Mouse (Mus musculus) myocyte (in vitro differentiated cells): ENCODE data around the gene Clip1. TPM values are rescaled to one million over a fixed set of nuclear protein-coding genes. Genes with fewer than 3 reads are reported as not detected.

Experiments used
- H3K27me3 ChIP-seq: one replicate; pipeline ENCODE4 v1.6.1; 2011; ENCODE audit not compliant: control insufficient read depth, insufficient read depth, insufficient read length
- H3K36me3 ChIP-seq: one replicate; pipeline ENCODE4 v1.6.1; 2011; ENCODE audit not compliant: control insufficient read depth, insufficient read depth
- H3K4me2 ChIP-seq: one replicate; pipeline ENCODE4 v1.6.1; 2011; ENCODE audit warnings: low read depth, control low read depth
- H3K4me3 ChIP-seq: one replicate; pipeline ENCODE4 v1.5.1; 2011; ENCODE audit warnings: mild to moderate bottlenecking, control low read depth, moderate library complexity
- H3K79me2 ChIP-seq: one replicate; pipeline ENCODE4 v1.6.1; 2011; ENCODE audit not compliant: control insufficient read depth, insufficient read depth
- H3ac ChIP-seq: one replicate; pipeline ENCODE4 v1.6.1; 2011; ENCODE audit not compliant: control insufficient read depth, insufficient read length
- CEBPB ChIP-seq: IDR thresholded peaks from 2 replicates; pipeline ENCODE4 v1.6.1; 2011; ENCODE audit warnings: mild to moderate bottlenecking, moderate library complexity; ENCODE audit not compliant: poor library complexity, insufficient read depth, severe bottlenecking
- E2F4 ChIP-seq: IDR thresholded peaks from one replicate; pipeline ENCODE4 v1.6.1; 2011; ENCODE audit warnings: mild to moderate bottlenecking, control low read depth, moderate library complexity; ENCODE audit not compliant: insufficient read depth
- MAX ChIP-seq: IDR thresholded peaks from one replicate; pipeline ENCODE4 v1.6.1; 2011; ENCODE audit warnings: low read depth, mild to moderate bottlenecking, control low read depth
- MYOD1 ChIP-seq, 3 experiments: IDR thresholded peaks; one replicate each; pipeline ENCODE4 v1.6.1; 2011; ENCODE audit warnings: control low read depth in 2 of 3, low read depth in 2 of 3, mild to moderate bottlenecking in 2 of 3, moderate library complexity in 1 of 3; ENCODE audit not compliant: insufficient read length in 2 of 3, control insufficient read depth in 1 of 3
- MYOG ChIP-seq, 3 experiments: IDR thresholded peaks; one replicate each; pipeline ENCODE4 v1.6.1; 2011; ENCODE audit warnings: control low read depth in 2 of 3, low read depth in 2 of 3, mild to moderate bottlenecking in 2 of 3; ENCODE audit not compliant: insufficient read length in 2 of 3, control insufficient read depth in 1 of 3, insufficient read depth in 1 of 3
- POLR2A ChIP-seq: IDR thresholded peaks from one replicate; pipeline ENCODE4 v1.6.1; 2011; ENCODE audit warnings: low read depth, mild to moderate bottlenecking, control low read depth, moderate library complexity; ENCODE audit not compliant: insufficient read length
- POLR2AphosphoS2 ChIP-seq: IDR thresholded peaks from one replicate; pipeline ENCODE4 v1.6.1; 2011; ENCODE audit warnings: low read depth, control low read depth; ENCODE audit not compliant: insufficient read length
- REST ChIP-seq: IDR thresholded peaks from one replicate; pipeline ENCODE4 v1.6.1; 2011; ENCODE audit warnings: mild to moderate bottlenecking, control low read depth, moderate library complexity; ENCODE audit not compliant: insufficient read depth, insufficient read length
- SRF ChIP-seq: IDR thresholded peaks from one replicate; pipeline ENCODE4 v1.6.1; 2011; ENCODE audit warnings: low read depth; ENCODE audit not compliant: control insufficient read depth, insufficient read length
- TCF12 ChIP-seq: IDR thresholded peaks from one replicate; pipeline ENCODE4 v1.6.1; 2011; ENCODE audit warnings: mild to moderate bottlenecking, control low read depth; ENCODE audit not compliant: poor library complexity, insufficient read depth, severe bottlenecking
- TCF3 ChIP-seq: IDR thresholded peaks from one replicate; pipeline ENCODE4 v1.6.1; 2011; ENCODE audit warnings: low read depth, control low read depth; ENCODE audit not compliant: insufficient read length
- USF1 ChIP-seq: IDR thresholded peaks from one replicate; pipeline ENCODE4 v1.6.1; 2011; ENCODE audit warnings: low read depth, mild to moderate bottlenecking, control low read depth, moderate library complexity
- polyA plus RNA-seq: library from polyadenylated mRNA; unstranded; fragments of >200 nt; fragmentation: generic; extraction: Trizol; gene quantifications from one replicate; pipeline ENCODE4 v1.2.1, GENCODE M21; 2012; ENCODE audit warnings: missing spikeins

Clip1 gene
- polyA plus RNA-seq, 1 experiment = 17.5 TPM

- Histone ChIP-seq H3ac (no peak overlapping the region), H3K4me3 (no peak overlapping the region), H3K79me2 (no peaks in the 10 kb centered on the region), H3K36me3 (peaks cover 21% of the 10 kb centered on the region), H3K27me3 (no peaks in the 10 kb centered on the region), H3K4me2 (no peak overlapping the region)
- TF ChIP-seq MYOD1 (IDR thresholded peaks at IDR 0.05; ENCODE audit: control insufficient read depth in 1 of 3, insufficient read length in 2 of 3, low read depth in 2 of 3) (no peak), CEBPB (no peak), TCF3 (no peak), REST (no peak), MAX (no peak), SRF (no peak), MYOG (IDR thresholded peaks at IDR 0.05; ENCODE audit: control insufficient read depth in 1 of 3, insufficient read depth in 1 of 3, insufficient read length in 2 of 3, low read depth in 2 of 3) (no peak), POLR2AphosphoS2 (no peak), USF1 (no peak), POLR2A (no peak), TCF12 (no peak), E2F4 (no peak)
Measured at GRCm38 (mm10) chr5:123640181-123640580, 44.2 kb downstream of the Clip1 start.

GRCm38 (mm10) chr5:123631210-123631609 is 53.2 kb downstream of the Clip1 start:
- H3ac ChIP-seq = no peak overlapping the region
- H3K79me2 ChIP-seq = no peaks in the 10 kb centered on the region
- H3K4me2 ChIP-seq = no peak overlapping the region
- no peaks in the 10 kb centered on the region for H3K27me3 ChIP-seq
- peaks cover 30% of the 10 kb centered on the region for H3K36me3 ChIP-seq
- TF ChIP-seq SRF (no peak), USF1 (no peak), CEBPB (no peak), MAX (no peak), MYOD1 (IDR thresholded peaks at IDR 0.05; ENCODE audit: control insufficient read depth in 1 of 3, insufficient read length in 2 of 3, low read depth in 2 of 3) (no peak), TCF12 (no peak), REST (no peak), POLR2A (no peak)
- H3K4me3 ChIP-seq = no peak overlapping the region

GRCm38 (mm10) chr5:123626631-123627030 is 57.8 kb downstream of the Clip1 start:
- no peaks in the 10 kb centered on the region for H3K79me2 ChIP-seq
- no peak overlapping the region for H3K4me2 ChIP-seq
- H3ac ChIP-seq = no peak overlapping the region
- TF ChIP-seq MAX (no peak), CEBPB (no peak), TCF12 (no peak), MYOG (IDR thresholded peaks at IDR 0.05; ENCODE audit: control insufficient read depth in 1 of 3, insufficient read depth in 1 of 3, insufficient read length in 2 of 3, low read depth in 2 of 3) (no peak), MYOD1 (IDR thresholded peaks at IDR 0.05; ENCODE audit: control insufficient read depth in 1 of 3, insufficient read length in 2 of 3, low read depth in 2 of 3) (no peak), SRF (no peak), POLR2AphosphoS2 (no peak), USF1 (no peak), TCF3 (no peak), POLR2A (no peak), REST (no peak), E2F4 (no peak)
- no peaks in the 10 kb centered on the region for H3K27me3 ChIP-seq
- H3K4me3 ChIP-seq = no peak overlapping the region
- peaks cover 16% of the 10 kb centered on the region for H3K36me3 ChIP-seq

- Histone ChIP-seq H3K36me3 (peaks cover 16% of the 10 kb centered on the region), H3ac (no peak overlapping the region), H3K4me3 (no peak overlapping the region), H3K4me2 (no peak overlapping the region), H3K27me3 (no peaks in the 10 kb centered on the region), H3K79me2 (no peaks in the 10 kb centered on the region)
- TF ChIP-seq MYOG (IDR thresholded peaks at IDR 0.05; ENCODE audit: control insufficient read depth in 1 of 3, insufficient read depth in 1 of 3, insufficient read length in 2 of 3, low read depth in 2 of 3) (no peak), POLR2A (no peak)
Measured at GRCm38 (mm10) chr5:123622421-123622820, 62.0 kb downstream of the Clip1 start.

GRCm38 (mm10) chr5:123618558-123618957 is 65.9 kb downstream of the Clip1 start:
- TF ChIP-seq MAX = no peak
- TF ChIP-seq SRF = no peak
- TF ChIP-seq POLR2AphosphoS2 = no peak
- TF ChIP-seq CEBPB = no peak
- no peak for TF ChIP-seq E2F4
- no peak for TF ChIP-seq MYOG (IDR thresholded peaks at IDR 0.05; ENCODE audit: control insufficient read depth in 1 of 3, insufficient read depth in 1 of 3, insufficient read length in 2 of 3, low read depth in 2 of 3)
- TF ChIP-seq TCF12 = no peak
- TF ChIP-seq POLR2A = no peak
- TF ChIP-seq REST = no peak
- no peak for TF ChIP-seq TCF3
- TF ChIP-seq MYOD1 (IDR thresholded peaks at IDR 0.05; ENCODE audit: control insufficient read depth in 1 of 3, insufficient read length in 2 of 3, low read depth in 2 of 3) = no peak
- TF ChIP-seq USF1 = no peak

More at GRCm38 (mm10) chr5:123618558-123618957, 65.9 kb downstream of the Clip1 start:
- Histone ChIP-seq H3ac (no peak overlapping the region), H3K4me3 (no peak overlapping the region), H3K79me2 (no peaks in the 10 kb centered on the region), H3K27me3 (no peaks in the 10 kb centered on the region), H3K36me3 (peaks cover 18% of the 10 kb centered on the region), H3K4me2 (no peak overlapping the region)
